Mouse (Mus musculus) left cerebral cortex, adult 8-10 months (tissue): ENCODE measurements around the gene Rnf186. TPM values are rescaled to one million over a fixed set of nuclear protein-coding genes. Genes with fewer than 3 reads are reported as not detected.
"Not testable (repeated sequence)": the region's sequence is repeated elsewhere in the genome, so short reads cannot be mapped to it uniquely, and the experiment has no call there.

Experiments
- DNase-seq, 2 experiments: peaks; one replicate each; pipeline ENCODE4 v3.0.0; 2022; ENCODE audit warnings: low spot score in 2 of 2
- total RNA-seq, 4 experiments: library from RNA; stranded (reverse); gene quantifications; 2 replicates each; pipeline ENCODE4 v1.2.4; 2022

The Rnf186 gene
- total RNA-seq, 4 experiments from 2014 or later, result not detected

DNA sequence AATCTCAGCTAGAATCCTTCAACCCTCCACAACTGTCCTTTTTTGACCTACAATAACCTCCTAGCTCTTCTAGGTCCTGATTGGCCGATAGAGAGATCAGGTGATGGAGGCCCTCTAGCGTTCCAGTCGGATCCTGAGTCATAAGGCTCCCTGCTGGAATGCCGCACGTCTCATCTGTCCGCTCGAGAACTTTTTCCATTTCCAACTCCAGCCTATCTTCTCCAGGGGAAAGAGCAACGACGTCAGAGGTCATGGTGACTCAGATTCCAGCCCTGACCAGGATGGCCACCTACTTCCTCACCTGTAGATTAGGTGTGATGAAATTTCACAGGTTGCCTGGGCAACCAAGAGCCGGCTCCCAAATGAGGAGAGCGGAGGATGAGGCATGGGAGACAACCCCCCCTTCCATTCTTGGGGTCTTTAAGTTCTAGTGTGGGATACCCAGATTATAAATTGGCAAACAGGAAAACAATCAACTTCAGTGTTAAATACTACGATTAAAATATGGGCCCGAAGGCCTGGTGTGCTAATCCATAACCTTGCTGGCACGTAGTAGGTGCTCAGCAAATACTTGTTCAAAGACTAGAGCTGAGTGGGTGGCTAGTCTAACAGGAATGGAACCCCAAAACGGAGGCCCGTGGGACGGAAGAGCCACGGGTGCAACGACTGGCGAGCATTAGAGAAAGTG lies 5.4 kb downstream of the Rnf186 start:
- DNase-seq, result peak; percentile 14 to 38

DNA sequence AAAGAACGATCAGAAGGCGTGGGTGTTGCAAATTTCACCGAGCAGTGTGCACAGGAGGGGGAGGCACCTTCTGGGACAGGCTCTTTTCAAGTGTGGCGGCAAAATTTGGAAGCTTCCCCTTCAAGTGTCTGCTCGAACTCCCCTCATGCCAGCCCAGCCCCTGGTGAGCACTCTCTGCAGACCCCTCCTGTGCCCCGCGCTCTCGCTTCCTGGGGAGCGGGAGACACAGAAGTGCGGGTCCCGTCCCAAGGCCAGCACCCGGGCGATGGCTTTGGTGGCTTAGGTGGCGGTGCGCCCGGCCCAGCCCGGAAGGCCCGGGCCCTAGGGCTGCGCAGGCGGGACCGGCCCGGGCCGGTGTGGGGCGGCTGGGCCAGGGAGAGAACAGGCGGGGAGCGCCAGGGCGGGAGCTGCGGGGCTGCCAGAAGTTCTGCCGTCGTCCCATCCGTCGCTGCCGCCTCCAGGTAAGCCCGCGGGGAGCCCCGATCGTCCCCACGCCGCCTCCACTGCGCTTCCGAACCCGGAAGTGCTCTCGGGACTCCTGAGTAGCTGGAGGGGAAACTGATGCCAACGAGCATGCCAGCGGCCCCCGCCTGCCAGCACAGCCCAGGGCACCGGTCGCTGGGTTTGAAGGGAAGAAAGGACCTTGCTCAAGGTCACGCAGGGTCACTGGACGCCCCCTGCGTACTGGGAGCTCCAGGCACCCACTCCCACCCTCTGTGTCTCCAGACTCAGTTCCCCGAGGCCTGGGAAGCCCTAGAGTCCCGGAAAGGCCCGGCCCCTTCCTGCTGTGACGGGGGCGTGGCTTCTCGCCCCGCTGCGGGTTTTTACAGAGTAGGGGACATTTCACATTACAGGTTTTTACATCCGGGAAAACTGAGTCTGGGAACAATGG lies 6.2 kb downstream of the Rnf186 start, which contains the start of gene Tmco4:
Gene Tmco4, plus strand, starts transcription at position 62 of the 892 bp plus-strand sequence.
- DNase-seq, result peak; percentile 23 to 47

DNA sequence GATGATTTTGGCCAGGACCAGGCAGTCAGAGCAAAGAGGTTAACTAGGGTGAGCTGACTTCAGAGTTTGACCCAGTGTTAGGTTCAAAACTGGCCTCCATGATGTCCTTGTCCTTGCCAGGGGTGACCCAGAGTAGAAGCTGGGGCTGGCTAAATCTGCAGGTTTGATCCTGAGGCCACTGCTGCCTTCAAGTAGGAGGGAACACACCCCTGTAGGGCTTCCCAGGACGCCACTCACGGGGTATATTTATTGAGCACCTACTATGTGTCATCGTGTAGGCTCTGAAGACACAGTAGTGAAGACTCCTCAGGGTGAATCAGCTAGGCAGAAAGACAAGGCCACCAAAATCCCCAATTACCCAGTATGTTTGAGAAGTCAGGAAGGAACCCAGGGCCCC lies 6.8 kb downstream of the Rnf186 start:
- no peak for DNase-seq

DNA sequence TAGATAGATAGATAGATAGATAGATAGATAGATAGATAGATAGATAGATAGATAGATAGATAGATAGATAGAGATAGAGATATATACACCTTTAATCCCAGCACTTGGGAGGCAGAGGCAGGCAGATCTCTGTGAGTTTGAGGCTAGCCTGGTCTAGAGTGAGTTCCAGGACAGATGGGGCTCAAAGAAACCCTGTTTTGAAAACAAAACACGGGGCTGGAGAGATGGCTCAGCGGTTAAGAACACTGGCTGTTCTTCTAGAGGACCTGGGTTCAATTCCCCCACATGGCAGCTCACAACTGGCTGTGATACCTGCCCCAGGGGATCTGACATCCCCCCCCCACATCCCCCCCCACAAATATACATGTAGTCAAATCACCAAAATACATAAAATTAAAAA lies 7.6 kb downstream of the Rnf186 start:
- DNase-seq, result not testable (repeated sequence)

DNA sequence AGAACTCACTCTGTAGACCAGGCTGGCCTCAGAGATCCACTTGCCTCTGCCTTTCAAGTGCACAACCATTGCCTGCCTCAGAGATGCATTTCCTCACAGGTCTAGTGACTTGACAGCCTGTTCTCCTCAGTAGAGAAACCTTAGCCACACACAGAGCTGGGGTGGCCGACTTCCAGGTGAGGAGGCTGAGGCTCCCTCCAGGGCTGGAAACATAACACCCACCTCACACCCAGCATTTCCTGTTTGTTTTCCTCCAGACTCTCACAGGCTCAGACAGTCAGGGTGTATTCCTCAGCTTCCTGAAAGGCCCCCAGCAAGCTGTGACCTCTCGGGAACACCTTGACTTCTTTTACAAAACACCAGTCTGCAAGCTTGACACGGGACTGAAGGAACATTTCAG lies 8.3 kb downstream of the Rnf186 start:
- no peak for DNase-seq

DNA sequence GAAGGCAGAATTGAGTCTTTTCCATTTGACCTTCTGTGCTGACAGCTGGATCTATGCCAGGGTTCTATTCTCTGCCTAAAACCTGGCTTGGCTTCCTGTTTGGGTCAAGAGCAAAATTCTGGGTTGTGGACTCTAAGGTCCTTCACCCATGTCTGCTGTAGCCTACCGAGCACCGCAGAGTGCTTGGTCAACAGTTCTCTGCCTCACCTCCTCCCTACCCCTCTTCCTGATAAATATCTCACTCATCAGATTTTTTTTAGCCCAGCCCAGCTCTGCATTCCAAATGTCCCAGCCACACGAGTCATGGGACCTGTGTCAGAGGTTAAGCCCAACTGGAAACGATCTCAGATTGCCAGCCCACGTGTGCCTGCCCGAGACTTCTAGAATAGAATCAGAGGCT lies 9.1 kb downstream of the Rnf186 start:
- no peak for DNase-seq

DNA sequence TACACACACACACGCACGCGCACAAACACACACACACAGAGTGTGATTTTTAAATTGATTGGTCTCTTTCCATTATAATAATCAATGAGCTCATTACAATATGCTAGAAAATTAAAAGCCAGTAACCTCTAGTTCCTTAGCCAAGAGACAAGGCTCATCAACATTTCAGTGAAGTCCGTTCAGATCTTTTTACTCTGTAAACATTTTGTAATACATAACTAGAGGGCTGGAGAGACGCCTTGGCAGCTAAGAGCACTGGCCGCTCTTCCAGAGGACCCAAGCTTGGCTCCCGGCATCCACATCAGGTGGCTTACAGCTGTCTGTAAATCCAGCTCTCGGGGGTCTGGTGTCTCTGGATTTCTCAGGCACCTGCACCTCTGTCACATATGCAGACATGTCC lies 13.1 kb downstream of the Rnf186 start:
- DNase-seq, result no peak

DNA sequence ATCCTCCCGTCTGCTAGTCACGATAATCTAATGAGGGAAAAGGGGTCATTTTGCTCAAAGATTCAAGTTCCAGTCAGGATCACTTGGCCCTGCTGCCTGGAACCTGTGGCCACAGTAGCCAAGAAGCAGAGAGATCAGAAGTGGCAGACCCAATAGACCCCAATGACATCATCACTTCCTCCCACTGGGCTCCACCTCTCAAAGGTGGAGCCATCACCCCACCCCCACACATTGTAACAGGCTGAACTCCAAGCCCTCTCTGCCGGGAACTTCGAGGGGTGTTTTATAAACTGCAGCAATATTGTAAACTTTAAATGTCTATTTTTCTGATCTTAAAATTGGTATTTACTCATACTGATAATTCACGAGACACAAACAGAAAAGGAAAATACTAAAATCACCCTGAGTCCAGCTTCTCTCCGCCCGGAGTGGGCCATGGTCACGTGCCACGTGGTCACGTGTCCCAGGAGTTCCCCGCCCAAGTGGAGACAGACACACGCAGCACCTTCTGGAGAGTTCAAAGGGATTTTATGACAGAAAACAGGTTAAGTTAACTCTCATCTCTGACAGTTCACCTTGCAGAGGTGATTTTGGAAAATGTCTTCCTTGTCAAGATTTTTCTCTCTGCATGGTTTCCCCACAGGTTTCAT lies 14.0 kb downstream of the Rnf186 start:
- no peak for DNase-seq

DNA sequence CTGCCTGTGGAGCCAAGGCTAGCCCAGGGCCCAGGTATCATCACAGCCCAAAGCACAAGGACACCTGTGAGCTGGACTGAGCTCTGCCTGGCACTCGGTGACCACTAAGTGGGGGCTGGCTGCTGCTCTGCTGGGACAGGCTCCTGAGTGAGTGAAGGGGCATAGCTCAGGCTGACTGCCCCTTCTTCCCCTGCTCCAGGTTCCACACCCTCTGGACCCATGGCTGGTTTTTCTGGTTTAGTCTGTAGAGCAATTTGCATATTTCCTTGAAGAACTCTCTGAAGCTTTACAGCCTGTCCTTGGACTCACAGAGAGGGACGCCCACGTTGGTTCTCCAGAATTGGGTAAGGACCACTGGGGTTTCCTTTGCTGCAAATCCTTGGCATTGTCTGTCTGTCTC lies 16.5 kb downstream of the Rnf186 start:
- DNase-seq, result no peak

DNA sequence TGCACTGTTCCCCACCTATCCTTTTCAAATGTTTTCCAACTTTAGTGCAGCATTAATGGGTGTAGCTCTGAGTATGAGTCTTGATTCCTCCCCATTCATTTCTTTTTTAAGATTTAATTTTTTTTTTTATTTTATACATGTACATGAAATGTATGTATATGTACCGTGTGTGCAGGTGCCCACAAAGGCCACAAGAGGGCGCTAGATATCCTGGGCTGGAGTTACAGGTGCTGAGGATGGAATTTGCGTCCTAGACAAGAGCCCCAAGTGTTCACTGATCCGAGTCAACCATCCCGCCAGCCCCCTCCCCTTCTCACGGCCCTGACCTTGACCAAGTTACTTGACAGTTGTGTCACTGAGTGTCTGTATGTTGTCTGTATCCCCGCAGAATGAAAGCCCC lies 17.8 kb downstream of the Rnf186 start:
- DNase-seq, result no peak

DNA sequence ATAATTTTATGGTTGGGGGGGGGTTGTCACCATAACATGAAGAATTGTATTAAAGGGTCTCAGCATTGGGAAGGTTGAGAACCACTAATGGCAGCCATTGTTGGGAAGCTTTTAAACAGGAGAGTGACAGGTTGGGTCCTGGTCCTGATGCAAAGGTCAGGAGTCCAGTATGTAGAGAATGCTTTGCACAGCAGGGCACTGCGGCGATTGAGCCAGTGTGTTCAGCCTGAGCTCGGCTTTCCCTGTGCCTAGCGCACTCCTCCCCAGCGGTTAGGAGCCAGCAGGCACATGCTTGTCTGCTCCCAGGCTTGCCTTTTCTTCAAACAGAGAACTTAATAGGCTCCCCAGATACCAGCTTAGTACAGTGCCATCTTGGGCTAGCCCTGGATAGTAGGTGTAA lies 19.4 kb downstream of the Rnf186 start:
- no peak for DNase-seq

DNA sequence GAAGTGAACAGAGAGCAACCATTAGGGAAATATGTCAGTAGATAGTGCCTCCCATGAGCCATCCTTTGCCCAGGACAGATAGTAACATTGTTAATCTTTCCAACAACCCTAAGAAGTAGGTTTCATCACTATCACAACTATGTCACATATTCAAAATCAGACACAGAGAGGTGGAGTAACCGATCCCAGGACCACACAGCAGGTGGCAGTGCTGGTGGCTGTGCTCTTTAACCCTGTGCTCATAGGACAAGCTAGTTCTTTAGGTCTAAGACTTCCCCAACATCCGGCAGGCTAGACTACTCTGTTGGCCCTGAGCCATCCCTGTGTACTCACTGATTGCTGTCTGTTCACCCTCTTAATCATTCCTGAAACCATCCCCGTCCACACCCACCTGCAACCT lies 27.5 kb downstream of the Rnf186 start:
- no peak for DNase-seq

DNA sequence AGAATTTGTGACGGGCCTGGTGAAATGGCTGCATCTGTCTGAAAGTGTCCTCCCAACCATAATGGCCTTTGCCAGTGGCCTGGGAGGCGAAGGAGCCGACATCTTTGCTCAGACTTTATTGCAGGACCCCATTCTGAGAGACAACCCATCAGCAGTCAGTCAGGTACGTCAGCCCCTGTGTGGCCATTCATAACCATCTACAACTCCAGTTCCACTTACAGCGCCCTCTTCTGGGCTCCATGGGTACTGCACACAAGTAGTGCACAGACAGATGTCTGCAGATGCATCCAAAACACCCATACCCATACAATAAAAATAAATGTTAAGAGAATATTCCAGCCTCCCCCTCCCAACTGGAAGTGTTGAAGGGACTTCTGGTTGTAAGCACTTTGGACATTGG lies 29.5 kb downstream of the Rnf186 start:
- no peak for DNase-seq

DNA sequence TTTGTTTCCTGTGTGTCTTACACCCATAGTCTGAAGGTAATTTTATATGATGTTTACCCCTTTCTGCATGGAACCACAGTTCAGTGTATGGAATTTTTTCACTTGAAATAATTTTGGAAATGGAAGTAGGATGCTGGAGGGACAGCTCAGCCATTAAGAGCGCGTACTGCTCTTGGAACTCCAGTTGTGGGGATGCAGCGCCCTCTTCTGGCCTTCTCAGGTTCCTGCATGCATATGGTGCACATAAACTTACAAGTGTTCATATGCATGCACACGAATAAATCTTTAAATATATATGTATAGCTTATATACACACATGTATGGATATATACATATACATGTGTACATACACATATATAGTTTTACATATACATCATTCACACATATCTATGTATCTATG lies 30.2 kb downstream of the Rnf186 start:
- no peak for DNase-seq

DNA sequence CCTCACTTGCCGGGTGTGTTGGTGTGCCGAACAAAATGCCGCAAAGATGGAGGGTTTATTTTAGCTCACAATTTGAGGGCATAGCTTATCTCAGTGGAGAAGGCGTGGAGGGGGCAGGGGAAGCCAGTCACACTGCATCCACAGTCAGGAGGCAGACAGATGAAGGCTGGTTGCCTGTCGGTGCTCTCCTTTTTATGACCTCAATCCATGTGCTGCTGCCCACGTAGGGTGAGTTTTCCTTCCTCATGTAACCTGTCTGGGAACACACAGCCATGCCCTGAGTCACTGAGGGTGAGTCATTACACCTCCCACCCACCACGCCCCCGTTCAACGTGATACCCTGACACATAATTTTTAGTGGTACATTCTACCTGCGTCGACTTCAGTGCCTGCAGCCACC lies 31.7 kb downstream of the Rnf186 start:
- DNase-seq, result peak; percentile 23 to 77

DNA sequence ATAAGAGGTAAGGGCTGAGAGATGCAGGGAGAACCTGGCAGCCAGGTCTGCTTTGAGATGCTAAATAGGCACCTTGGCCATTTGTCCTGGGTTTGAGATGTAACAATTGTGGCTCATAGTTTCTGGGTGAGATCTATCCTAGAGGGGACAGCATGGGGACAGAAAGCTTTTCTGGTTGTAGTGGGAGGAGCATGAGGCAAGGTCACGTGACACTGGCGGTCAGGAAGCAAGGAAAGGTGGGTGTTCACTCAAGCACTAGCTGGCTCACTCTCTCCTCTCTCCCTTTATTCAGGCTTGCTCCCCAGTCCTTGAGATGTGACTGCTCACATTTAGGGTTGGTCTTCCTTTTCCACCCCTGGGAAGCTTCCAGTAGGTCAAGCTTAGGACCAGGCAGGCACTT lies 34.1 kb downstream of the Rnf186 start:
- no peak for DNase-seq

DNA sequence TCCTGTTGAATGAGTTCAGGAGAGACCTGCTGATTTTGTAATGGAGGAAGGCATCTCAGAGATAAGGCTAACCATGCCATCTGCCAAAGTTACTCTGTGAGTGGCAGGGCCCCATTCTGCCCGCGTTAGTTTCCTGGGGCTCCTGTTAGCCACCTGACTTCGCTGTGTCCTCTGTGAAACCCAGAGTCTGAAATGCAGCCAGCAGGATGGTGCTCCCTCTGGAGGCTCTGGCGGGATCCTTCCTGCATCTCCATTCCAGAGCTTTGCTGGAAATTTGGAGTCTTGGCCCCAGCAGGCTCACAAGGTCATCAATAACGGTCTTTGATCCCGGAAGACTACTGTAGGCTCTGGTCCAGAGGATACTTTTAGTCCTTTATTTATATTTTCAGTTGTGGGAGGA lies 34.5 kb downstream of the Rnf186 start:
- DNase-seq, result no peak

DNA sequence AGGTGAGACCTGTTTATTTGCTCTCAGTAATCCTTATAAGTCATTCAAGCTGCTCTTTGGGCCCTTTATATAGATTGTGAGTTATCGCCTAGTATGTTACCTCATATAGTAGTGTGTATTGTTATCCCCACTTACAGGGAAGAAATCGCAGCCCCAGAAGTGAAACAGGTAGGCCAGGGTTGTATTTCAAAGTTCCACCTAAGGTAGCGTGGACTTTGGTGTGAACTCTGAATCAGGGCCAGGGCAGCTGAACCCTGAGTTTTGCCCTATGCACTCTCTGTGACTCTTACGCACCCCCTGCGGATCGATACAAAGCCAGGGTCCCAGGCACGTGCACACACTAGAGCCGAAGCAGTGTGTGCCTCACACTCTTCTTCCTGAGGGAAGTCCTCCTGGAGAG lies 37.2 kb downstream of the Rnf186 start:
- DNase-seq, result no peak

DNA sequence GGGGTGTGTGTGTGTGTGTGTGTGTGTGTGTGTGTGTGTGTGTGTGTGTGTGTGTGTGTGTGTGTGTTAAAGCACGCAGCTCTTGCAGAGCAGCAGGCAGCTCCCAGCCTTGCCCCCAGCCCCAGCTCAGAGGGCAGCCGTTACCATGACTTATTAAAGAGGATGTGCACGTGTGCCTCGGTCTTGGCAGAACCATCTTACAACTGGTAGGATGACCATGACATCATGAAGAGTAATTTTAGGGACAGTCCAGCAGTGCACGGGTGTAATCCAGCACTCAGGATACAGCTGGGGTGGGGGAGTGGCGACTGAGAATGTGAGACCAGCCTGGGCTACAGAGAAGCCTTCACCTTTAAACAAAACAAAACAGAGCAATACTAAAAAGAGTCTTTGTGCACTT lies 38.3 kb downstream of the Rnf186 start:
- no peak for DNase-seq

DNA sequence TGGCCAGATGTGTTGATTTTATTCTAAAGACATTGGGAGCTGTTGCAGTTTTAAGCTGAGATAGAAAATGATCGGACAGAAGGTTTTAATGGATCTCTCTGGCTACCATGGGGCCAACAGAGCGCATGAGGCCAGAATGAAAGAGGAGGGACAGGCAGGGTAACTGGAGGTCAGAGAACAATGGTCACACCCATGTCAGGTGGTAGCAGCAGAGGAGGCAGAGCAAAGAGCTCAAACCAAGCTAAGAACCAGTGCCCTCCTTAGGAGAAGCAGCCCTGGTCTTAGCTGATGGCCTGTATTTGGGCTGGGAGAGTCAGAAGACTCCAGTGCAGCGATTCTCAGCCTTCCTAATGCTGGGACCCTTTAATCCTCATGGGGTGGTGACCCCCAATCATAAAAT lies 40.4 kb downstream of the Rnf186 start:
- DNase-seq, result no peak

DNA sequence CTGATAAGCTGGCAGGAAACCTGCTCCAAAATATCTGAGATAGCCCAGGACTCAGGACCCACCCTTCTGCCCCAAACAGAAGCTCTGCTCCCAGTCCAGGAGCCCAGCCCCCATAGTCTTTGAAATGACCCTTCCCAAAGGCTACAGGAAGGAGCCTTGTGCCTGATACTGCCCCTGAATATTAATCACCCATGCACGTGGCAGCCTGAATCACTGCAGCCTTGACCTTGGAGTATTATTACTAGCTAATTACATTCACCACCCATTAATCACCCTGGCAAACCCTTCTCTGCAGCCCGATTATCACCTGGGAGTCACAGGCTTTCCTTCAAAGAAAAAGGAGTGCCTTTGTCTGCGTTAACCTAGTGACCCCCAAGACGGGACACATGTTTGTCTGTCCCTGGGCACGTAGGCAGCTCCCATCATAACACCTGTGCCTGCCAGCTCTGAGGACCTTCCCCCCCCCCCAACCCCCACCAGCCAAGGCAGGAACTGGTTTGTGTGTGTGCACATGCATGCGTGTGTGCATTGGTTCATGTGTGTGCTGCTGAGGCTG lies 41.1 kb downstream of the Rnf186 start:
- DNase-seq, result no peak

DNA sequence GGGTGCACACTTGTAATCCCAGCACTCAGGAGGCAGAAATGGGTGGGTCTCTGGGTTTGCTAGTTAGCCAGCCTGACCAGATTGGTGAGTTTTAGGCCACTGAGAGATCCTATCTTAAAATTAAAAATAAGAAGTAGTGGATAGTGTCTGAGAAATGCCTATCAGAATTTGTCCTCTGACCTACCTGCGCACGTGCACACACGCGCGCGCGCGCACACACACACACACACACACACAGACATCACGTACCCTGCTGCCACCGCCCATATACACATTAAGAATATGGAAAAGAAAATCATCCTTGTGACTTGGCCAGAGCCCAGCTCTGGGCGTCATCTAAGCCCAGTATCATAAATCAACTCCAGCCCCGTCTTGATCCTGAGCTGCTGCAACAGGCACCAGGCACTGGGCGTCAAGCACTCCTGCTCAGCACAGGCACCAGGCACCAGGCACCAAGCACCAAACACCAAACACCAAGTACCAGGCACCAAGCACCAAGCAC lies 44.3 kb downstream of the Rnf186 start:
- no peak for DNase-seq
